Mouse (Mus musculus) subcutaneous adipose tissue, adult 2 months (tissue): ENCODE measurements around the gene Olfr297. TPM values are rescaled to one million over a fixed set of nuclear protein-coding genes. Genes with fewer than 3 reads are reported as not detected.

Experiments
- polyA plus RNA-seq: library from polyadenylated mRNA; depleted of rRNA; stranded (reverse); fragments of >200 nt; gene quantifications from 2 replicates; pipeline ENCODE4 v1.2.3, GENCODE M21; 2012; ENCODE audit warnings: low replicate concordance; rRNA removed

Gene Olfr297
- polyA plus RNA-seq = not detected in 2 replicates

GRCm38 (mm10) chr7:86519668-86520067 is at the start of gene Olfr297:
TSS of gene Olfr297 (plus strand) at chr7:86519968.

GRCm38 (mm10) chr7:86492384-86492783 is 27.4 kb upstream of the Olfr297 start, which contains the start of gene Olfr298:
TSS of gene Olfr298 (minus strand) at chr7:86492484.

Other genes with a start within 250 kb of the Olfr297 start
- not detected in 2 replicates for gene Olfr310, start 242.8 kb upstream of the Olfr297 start, polyA plus RNA-seq
- not detected in 2 replicates for gene Olfr309, start 206.3 kb upstream of the Olfr297 start, polyA plus RNA-seq
- gene Olfr308, start 194.3 kb upstream of the Olfr297 start, polyA plus RNA-seq = not detected in 2 replicates
- gene Olfr307, start 182.4 kb upstream of the Olfr297 start, polyA plus RNA-seq = not detected in 2 replicates
- gene Olfr305, start 153.0 kb upstream of the Olfr297 start, polyA plus RNA-seq = not detected in 2 replicates
- not detected in 2 replicates for gene Olfr304, start 133.3 kb upstream of the Olfr297 start, polyA plus RNA-seq
- gene Olfr303, start 122.2 kb upstream of the Olfr297 start, polyA plus RNA-seq = not detected in 2 replicates
- not detected in 2 replicates for gene Olfr301, start 116.1 kb upstream of the Olfr297 start, polyA plus RNA-seq
- not detected in 2 replicates for gene Olfr299, start 60.0 kb upstream of the Olfr297 start, polyA plus RNA-seq
- gene Olfr298, start 27.5 kb upstream of the Olfr297 start, polyA plus RNA-seq = not detected in 2 replicates
- gene Olfr295, start 63.9 kb downstream of the Olfr297 start, polyA plus RNA-seq = not detected in 2 replicates
- not detected in 2 replicates for gene Olfr294, start 96.7 kb downstream of the Olfr297 start, polyA plus RNA-seq
- not detected in 2 replicates for gene Olfr293, start 129.1 kb downstream of the Olfr297 start, polyA plus RNA-seq
- gene Olfr292, start 168.4 kb downstream of the Olfr297 start, polyA plus RNA-seq = not detected in 2 replicates